In genomic region chr1:98072045-98072444, GRCm38 (mm10) we compare ENCODE assay signal across 8 mouse cellular contexts. TPM values are rescaled to one million over a fixed set of nuclear protein-coding genes. Genes with fewer than 3 reads are reported as not detected.
A peak's percentile ranks its signal among the peaks of the same experiment; 100 is the strongest.
DNase-seq lines count a peak whose midpoint lies in the region; ATAC-seq and TF ChIP-seq lines count a peak whose summit lies in the region.

No protein-coding gene starts in this region.

- H3K27me3 ChIP-seq in heart, postnatal 0 days (ENCODE audit: control insufficient read depth, insufficient read depth, low read length): no peaks in the 10 kb centered on the region
- H3K27me3 ChIP-seq in kidney, embryonic 16.5 days (ENCODE audit: insufficient read depth, low read length): no peaks in the 10 kb centered on the region

- no peak overlapping the region for H3K4me2 ChIP-seq in heart, postnatal 0 days (ENCODE audit: low read depth, low read length)
- H3K4me2 ChIP-seq in kidney, embryonic 16.5 days (replicated peaks; ENCODE audit: low read depth, low read length): no peak overlapping the region

- H3K4me1 ChIP-seq in heart, postnatal 0 days (ENCODE audit: control insufficient read depth, insufficient read depth): no peaks in the 10 kb centered on the region; the same call in 1 of the 2 replicates
- H3K4me1 ChIP-seq in kidney, embryonic 16.5 days (ENCODE audit: insufficient read depth, low read length): 0 out of 2 replicates have a peak, but pooled peaks cover 5% of the 10 kb centered on the region

- no peak overlapping the region for H3K9ac ChIP-seq in heart, postnatal 0 days (replicated peaks; ENCODE audit: low read depth, low read length)
- no peak overlapping the region for H3K9ac ChIP-seq in kidney, embryonic 16.5 days (replicated peaks; ENCODE audit: low read length)

- DNase-seq in heart, postnatal 0 days (ENCODE audit: low spot score): peak; percentile 46
- no peak for DNase-seq in heart, adult 18-20 months
- DNase-seq in CD8-positive naive resting alpha-beta T cell, adult 2 months (ENCODE audit: low read depth in 2 of 2, low spot score in 2 of 2): peak; percentile 5 to 24
- peak; percentile 84 for DNase-seq in adrenal gland, postnatal 14 days
- peak; percentile 65 for DNase-seq in retina, embryonic 14.5 days (ENCODE audit: low spot score)
- DNase-seq in left cerebral cortex, adult 9 months (ENCODE audit: low spot score in 2 of 2): no peak

- H3K4me3 ChIP-seq in heart, postnatal 0 days (ENCODE audit: low read depth, low read length): no peak overlapping the region
- no peak overlapping the region for H3K4me3 ChIP-seq in kidney, embryonic 16.5 days (ENCODE audit: low read length)

- TF ChIP-seq EP300 in heart, postnatal 0 days (IDR thresholded peaks at IDR 0.05; ENCODE audit: low read depth): no peak

- no peaks in the 10 kb centered on the region for H3K36me3 ChIP-seq in heart, postnatal 0 days (replicated peaks; ENCODE audit: control insufficient read depth, insufficient read depth, low read length)
- H3K36me3 ChIP-seq in kidney, embryonic 16.5 days (ENCODE audit: insufficient read depth, low read length): no peaks in the 10 kb centered on the region

- WGBS in heart, postnatal 0 days: 57% methylated on average over 6 of the region's 6 CpGs
- WGBS in kidney, embryonic 16.5 days: 67% methylated on average over 6 of the region's 6 CpGs

- no peaks in the 10 kb centered on the region for H3K9me3 ChIP-seq in heart, postnatal 0 days (replicated peaks; ENCODE audit: control insufficient read depth, low read length)
- peaks cover 4% of the 10 kb centered on the region; the same call in 1 of the 2 replicates for H3K9me3 ChIP-seq in kidney, embryonic 16.5 days (ENCODE audit: low read length)

- peak; percentile 36 for TF ChIP-seq CTCF in heart, postnatal 0 days (IDR thresholded peaks at IDR 0.05; ENCODE audit: low read depth)

- H3K27ac ChIP-seq in heart, postnatal 0 days (ENCODE audit: low read depth): no peak overlapping the region
- no peak overlapping the region for H3K27ac ChIP-seq in kidney, embryonic 16.5 days (ENCODE audit: low read length)

- ATAC-seq in heart, postnatal 0 days (ENCODE audit: insufficient read depth, low read depth): no peak
- peak; percentile 57; the same call in 1 of the 2 replicates for ATAC-seq in kidney, embryonic 16.5 days (ENCODE audit: low FRiP score, low TSS enrichment)
- no peak for ATAC-seq in erythroblast, adult 5-6 weeks (replicated peaks; ENCODE audit: low FRiP score, poor library complexity, severe bottlenecking)

RNA-seq across cellular contexts. Expression of gene Pam, which starts 23.4 kb away (rescaled TPM):
- 1,082 and 1,791 TPM in 2 replicates for total RNA-seq in heart, postnatal 0 days (2014; rRNA removed; ENCODE audit: low replicate concordance)
- polyA plus RNA-seq in heart, postnatal 0 days (2015; fragmentation: Nextera tagmentation; extraction: Ambion mirVana): 804 and 821 TPM in 2 replicates
- total RNA-seq in heart, adult 18-20 months (2021): 100 to 1,000 TPM; 672 to 774 TPM
- total RNA-seq in adrenal gland, postnatal 14 days (2021): 237 and 245 TPM in 2 replicates
- polyA plus RNA-seq in kidney, embryonic 16.5 days (2015; fragmentation: Nextera tagmentation; extraction: Ambion mirVana): 23.7 and 27.1 TPM in 2 replicates
- total RNA-seq in erythroblast, adult 5-6 weeks (2015; ENCODE audit: low replicate concordance): 5.0 and 10.4 TPM in 2 replicates
- 22.6 and 33.3 TPM in 2 replicates for total RNA-seq in erythroblast, adult 5-6 weeks (2017; ENCODE audit: low replicate concordance)

Comparison
In these comparisons a context has a peak if more than half of its experiments do, and no peak if none do; other contexts are left out.
1. DNase-seq: peak in heart, postnatal 0 days (single experiment), CD8-positive naive resting alpha-beta T cell, adult 2 months (2 of 2), adrenal gland, postnatal 14 days (single experiment) and retina, embryonic 14.5 days (single experiment); none in heart, adult 18-20 months (0 of 2) and left cerebral cortex, adult 9 months (0 of 2).